Mouse (Mus musculus) CH12.LX (cell line): Measurements from ENCODE around the gene Nup160. TPM values are rescaled to one million over a fixed set of nuclear protein-coding genes. Genes with fewer than 3 reads are reported as not detected.
A peak's percentile ranks its signal among the peaks of the same experiment; 100 is the strongest.

Experiments used
- DNase-seq: peaks from one replicate; pipeline ENCODE4 v3.0.0-alpha.2; 2013; ENCODE audit errors: extremely low read depth
- H3K27ac ChIP-seq: 2 replicates; pipeline ENCODE4 v1.5.1; 2012; ENCODE audit warnings: low read depth, mild to moderate bottlenecking, control low read depth, moderate library complexity; ENCODE audit not compliant: insufficient read depth
- H3K27me3 ChIP-seq: replicated peaks from 2 replicates; pipeline ENCODE3; 2012; ENCODE audit warnings: inconsistent platforms
- H3K36me3 ChIP-seq, 2 experiments: replicated peaks in 1 of 2; 2 replicates each; pipeline versions ENCODE3 to v1.6.1; 2012; ENCODE audit warnings: inconsistent platforms in 1 of 2, low read length in 1 of 2, mild to moderate bottlenecking in 1 of 2, mixed read lengths in 1 of 2, moderate library complexity in 1 of 2; ENCODE audit not compliant: control insufficient read depth in 1 of 2, insufficient read depth in 1 of 2
- H3K4me1 ChIP-seq, 2 experiments: 2 replicates each; pipeline ENCODE4 v1.6.1; 2012; ENCODE audit warnings: inconsistent platforms in 1 of 2, moderate library complexity in 1 of 2; ENCODE audit not compliant: insufficient read depth in 2 of 2, control insufficient read depth in 1 of 2
- H3K4me2 ChIP-seq: 2 replicates; pipeline ENCODE4 v1.6.1; 2012; ENCODE audit warnings: low read depth, mild to moderate bottlenecking, control low read depth; ENCODE audit not compliant: poor library complexity, insufficient read depth, severe bottlenecking
- H3K4me3 ChIP-seq, 3 experiments: fragments of 150-350 bp in 1 of 3; sonication (generic) in 1 of 3; replicated peaks in 1 of 3; 2 replicates each; pipeline versions ENCODE3 to v1.5.1; 2011 to 2012; ENCODE audit warnings: low read depth in 2 of 3, low read length in 2 of 3, mild to moderate bottlenecking in 2 of 3, moderate library complexity in 2 of 3, control low read depth in 1 of 3, improper control_type of control experiment in 1 of 3, inconsistent platforms in 1 of 3, mixed read lengths in 1 of 3; ENCODE audit not compliant: poor library complexity in 1 of 3
- H3K79me2 ChIP-seq: replicated peaks from 2 replicates; pipeline ENCODE4 v1.6.1; 2012; ENCODE audit warnings: mild to moderate bottlenecking, moderate library complexity; ENCODE audit not compliant: control insufficient read depth, poor library complexity, insufficient read depth, severe bottlenecking; ENCODE audit errors: extremely low read depth
- H3K9ac ChIP-seq: 2 replicates; pipeline ENCODE4 v1.6.1; 2012; ENCODE audit warnings: low read depth, mild to moderate bottlenecking, control low read depth, moderate library complexity; ENCODE audit not compliant: insufficient read depth
- H3K9me3 ChIP-seq: replicated peaks from 2 replicates; pipeline ENCODE3; 2012; ENCODE audit warnings: low read length, inconsistent platforms, mixed read lengths
- BHLHE40 ChIP-seq: IDR thresholded peaks from 2 replicates; pipeline ENCODE4 v1.6.1; 2011; ENCODE audit warnings: mild to moderate bottlenecking, low read depth, low read length, improper control_type of control experiment
- CHD2 ChIP-seq: IDR thresholded peaks from 2 replicates; pipeline ENCODE4 v1.6.1; 2011; ENCODE audit warnings: low read length, improper control_type of control experiment
- EP300 ChIP-seq: IDR thresholded peaks from 2 replicates; pipeline ENCODE4 v1.6.1; 2011; ENCODE audit warnings: low read length, improper control_type of control experiment
- IRF4 ChIP-seq: IDR thresholded peaks from 2 replicates; pipeline ENCODE4 v1.6.1; 2014; ENCODE audit warnings: low read depth, mild to moderate bottlenecking, inconsistent platforms, low read length, improper control_type of control experiment
- JUN ChIP-seq: IDR thresholded peaks from 2 replicates; pipeline ENCODE4 v1.6.1; 2011; ENCODE audit warnings: low read depth, mild to moderate bottlenecking, low read length, improper control_type of control experiment, moderate library complexity; ENCODE audit not compliant: insufficient read depth
- JUND ChIP-seq: conservative IDR thresholded peaks from 2 replicates; pipeline ENCODE4 v1.6.1; 2011; ENCODE audit warnings: low read depth, low read length, improper control_type of control experiment
- MAFK ChIP-seq: IDR thresholded peaks from 2 replicates; pipeline ENCODE4 v1.6.1; 2011; ENCODE audit warnings: low read length, improper control_type of control experiment; ENCODE audit not compliant: insufficient replicate concordance
- MAX ChIP-seq: IDR thresholded peaks from 2 replicates; pipeline ENCODE4 v1.6.1; 2011; ENCODE audit warnings: low read length, improper control_type of control experiment
- MAZ ChIP-seq: IDR thresholded peaks from 2 replicates; pipeline ENCODE4 v1.6.1; 2012; ENCODE audit warnings: low read depth, mild to moderate bottlenecking, inconsistent platforms, low read length, improper control_type of control experiment, moderate library complexity
- MEF2A ChIP-seq: IDR thresholded peaks from 2 replicates; pipeline ENCODE4 v1.6.1; 2014; ENCODE audit warnings: low read depth, mild to moderate bottlenecking, inconsistent platforms, low read length, improper control_type of control experiment, borderline replicate concordance
- MYC ChIP-seq: IDR thresholded peaks from 2 replicates; pipeline ENCODE4 v1.6.1; 2011; ENCODE audit warnings: low read depth, mild to moderate bottlenecking, improper control_type of control experiment, low read length
- NRF1 ChIP-seq: IDR thresholded peaks from 2 replicates; pipeline ENCODE4 v1.6.1; 2014; ENCODE audit warnings: low read depth, mild to moderate bottlenecking, inconsistent platforms, low read length, improper control_type of control experiment, moderate library complexity
- PAX5 ChIP-seq: IDR thresholded peaks from 2 replicates; pipeline ENCODE4 v1.6.1; 2012; ENCODE audit warnings: low read length, inconsistent platforms, mixed read lengths
- POLR2AphosphoS2 ChIP-seq: IDR thresholded peaks from 2 replicates; pipeline ENCODE4 v1.6.1; 2011; ENCODE audit warnings: low read depth, low read length, improper control_type of control experiment
- RCOR1 ChIP-seq: conservative IDR thresholded peaks from 2 replicates; pipeline ENCODE4 v1.6.1; 2012; ENCODE audit warnings: low read depth, mild to moderate bottlenecking, inconsistent platforms, low read length, improper control_type of control experiment
- SMC3 ChIP-seq: IDR thresholded peaks from 2 replicates; pipeline ENCODE4 v1.6.1; 2011; ENCODE audit warnings: low read depth, low read length, improper control_type of control experiment
- TCF12 ChIP-seq: IDR thresholded peaks from 2 replicates; pipeline ENCODE4 v1.6.1; 2014; ENCODE audit warnings: low read depth, mild to moderate bottlenecking, inconsistent platforms, low read length, improper control_type of control experiment
- UBTF ChIP-seq: IDR thresholded peaks from 2 replicates; pipeline ENCODE4 v1.6.1; 2012; ENCODE audit warnings: low read depth, mild to moderate bottlenecking, inconsistent platforms, low read length, improper control_type of control experiment, moderate library complexity
- ZKSCAN1 ChIP-seq: IDR thresholded peaks from 2 replicates; pipeline ENCODE4 v1.6.1; 2012; ENCODE audit warnings: low read depth, inconsistent platforms, low read length, improper control_type of control experiment, borderline replicate concordance
- ZMIZ1 ChIP-seq: IDR thresholded peaks from 2 replicates; pipeline ENCODE4 v1.6.1; 2012; ENCODE audit warnings: low read depth, mild to moderate bottlenecking, inconsistent platforms, low read length, improper control_type of control experiment
- ZNF384 ChIP-seq: IDR thresholded peaks from 2 replicates; pipeline ENCODE4 v1.6.1; 2012; ENCODE audit warnings: low read depth, low read length, improper control_type of control experiment, inconsistent platforms
- dilution Hi-C: fragments of 300-500 bp; cut with MboI; formaldehyde crosslinking; loops from 2 replicates; pipeline ENCODE4 v1.14.3; 2020; ENCODE audit warnings: low sequenced_read_pairs; ENCODE audit not compliant: extremely low pct_unique_long_range_greater_than_20kb, extremely low pct_ligation_motif_present
- in situ Hi-C: fragments of 300-500 bp; cut with MboI; formaldehyde crosslinking; loops from 3 replicates; pipeline ENCODE4 v1.14.3; 2019; ENCODE audit warnings: low sequenced_read_pairs, low pct_ligation_motif_present, low pct_unique_long_range_greater_than_20kb, mixed read lengths
- polyA plus RNA-seq: library from polyadenylated mRNA; unstranded; fragments of >175 nt; gene quantifications from 2 replicates; pipeline ENCODE4 v1.2.1, GENCODE M21; 2012; ENCODE audit warnings: low read depth; ENCODE audit not compliant: insufficient read length
- total RNA-seq, 2 experiments: library from RNA; depleted of rRNA; stranded (reverse); fragments of 300-350 nt in 1 of 2; fragments of >200 nt in 1 of 2; gene quantifications; 2 replicates each; pipeline ENCODE4 v1.2.3; 2012 to 2014

The Nup160 gene
- total and polyA plus RNA-seq, 3 experiments = 32.7 to 71.8 (median 59.1) TPM

DNA sequence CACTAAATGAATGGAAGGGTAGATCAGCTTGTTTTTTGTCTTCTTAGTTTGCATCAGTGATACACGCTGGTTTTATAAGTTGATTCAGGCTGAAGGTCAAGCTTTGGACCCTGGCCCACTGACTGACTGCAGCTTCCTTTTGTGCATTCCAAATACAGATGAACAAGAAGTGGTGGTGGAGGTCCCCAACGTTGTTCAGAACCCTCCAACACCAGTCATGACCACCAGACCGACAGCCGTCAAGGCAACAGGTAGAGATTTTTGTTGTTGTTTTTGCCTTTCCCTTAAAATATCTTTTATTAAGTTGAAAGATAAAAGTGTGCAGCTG lies 69.5 kb downstream of the Nup160 start (continued):
- no peak for TF ChIP-seq EP300
- TF ChIP-seq, all 38 proteins: peak for 0

DNA sequence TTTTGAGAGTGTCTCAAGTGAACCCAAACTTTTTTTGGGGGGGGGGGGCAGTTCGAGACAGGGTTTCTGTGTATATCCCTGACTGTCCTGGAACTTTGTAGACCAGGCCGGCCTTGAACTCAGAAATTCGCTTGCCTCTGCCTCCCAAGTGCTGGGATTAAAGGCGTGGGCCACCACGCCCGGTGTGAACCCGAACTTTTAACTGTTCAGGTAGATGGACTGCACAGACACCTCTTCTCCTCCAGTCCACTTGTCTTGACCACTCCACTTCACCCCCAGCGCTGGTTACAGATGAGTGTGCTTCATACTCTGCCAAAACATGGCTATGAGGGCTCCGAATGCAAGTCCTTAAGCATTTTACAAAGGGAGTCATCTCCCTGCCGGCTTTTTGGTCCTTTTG lies 70.1 kb downstream of the Nup160 start:
- Histone ChIP-seq H3K27ac (no peak overlapping the region), H3K4me1 (peaks cover 10 to 30% of the 10 kb centered on the region in 2 experiments), H3K9ac (peak overlapping the region; percentile 74; the same call in 1 of the 2 replicates), H3K4me3 (peak overlapping the region; percentile 69 to 92 (median 74)), H3K9me3 (no peaks in the 10 kb centered on the region), H3K4me2 (peak overlapping the region; percentile 84), H3K36me3 (peaks cover 23 to 36% of the 10 kb centered on the region in 2 experiments), H3K79me2 (peaks cover 59% of the 10 kb centered on the region), H3K27me3 (no peaks in the 10 kb centered on the region)
- DNase-seq = no peak
- in situ Hi-C loops = no loop called here
- dilution Hi-C loops = no loop called here
- TF ChIP-seq ZNF384 = no peak
- no peak for TF ChIP-seq PAX5
- no peak for TF ChIP-seq MEF2A
- no peak for TF ChIP-seq MAFK
- TF ChIP-seq JUND = no peak
- no peak for TF ChIP-seq TCF12

DNA sequence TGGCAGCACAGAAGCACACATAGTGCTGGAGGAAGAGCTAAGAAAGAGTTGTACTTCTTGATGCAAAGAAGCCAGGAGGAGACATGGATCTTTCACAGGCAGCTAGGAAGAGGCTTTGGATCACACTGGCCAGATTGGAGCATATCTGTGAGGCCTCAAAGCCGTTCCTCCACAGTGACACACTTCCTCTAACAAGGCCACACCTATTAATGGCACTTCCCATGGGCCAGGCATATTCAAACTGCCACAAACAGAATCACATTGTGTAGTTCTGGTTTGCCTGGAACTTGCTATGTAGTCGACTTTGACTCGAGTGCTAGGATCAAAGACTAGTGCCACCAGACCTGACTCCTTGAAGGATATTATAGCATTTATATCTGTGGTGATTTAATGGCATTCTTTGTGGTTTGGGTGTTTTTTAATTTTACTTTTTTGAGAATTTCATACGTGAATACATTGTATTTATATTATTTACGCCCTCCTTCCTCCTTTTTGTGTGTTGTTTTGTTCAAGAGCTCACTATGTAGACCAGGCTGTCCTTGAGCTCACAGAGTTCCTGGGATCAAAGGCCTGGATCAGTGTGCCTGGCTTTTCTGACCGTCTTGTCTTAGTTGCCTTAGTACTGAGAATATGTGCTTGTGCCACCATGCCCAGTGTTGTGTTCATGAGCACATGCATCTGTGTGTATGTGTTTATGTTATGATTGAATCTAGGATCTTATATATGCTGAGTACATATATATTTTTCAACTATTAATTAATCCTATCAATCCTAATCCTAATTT lies 72.9 kb downstream of the Nup160 start:
- H3K4me2 ChIP-seq = 0 out of 2 replicates have a peak overlapping the region, but pooled peaks have one; percentile 8
- no peak overlapping the region for H3K9ac ChIP-seq
- H3K4me1 ChIP-seq = peaks cover 10 to 33% of the 10 kb centered on the region in 2 experiments
- no peak for TF ChIP-seq SMC3
- TF ChIP-seq MAZ = no peak
- no peak for TF ChIP-seq TCF12
- TF ChIP-seq CHD2 = no peak
- no peak for TF ChIP-seq BHLHE40
- no peak for TF ChIP-seq MYC
- no peak for TF ChIP-seq ZMIZ1
- TF ChIP-seq JUN = no peak
- TF ChIP-seq MEF2A = no peak
- TF ChIP-seq EP300 = no peak
- TF ChIP-seq PAX5 = no peak
- TF ChIP-seq ZKSCAN1 = no peak
- no peak for TF ChIP-seq IRF4
- TF ChIP-seq MAX = no peak
- no peak for TF ChIP-seq NRF1
- no peak for TF ChIP-seq UBTF
- TF ChIP-seq POLR2AphosphoS2 = no peak
- no peak for TF ChIP-seq RCOR1
- peaks cover 44 to 62% of the 10 kb centered on the region in 2 experiments for H3K36me3 ChIP-seq
- H3K9me3 ChIP-seq = no peaks in the 10 kb centered on the region
- H3K79me2 ChIP-seq = peaks cover 77% of the 10 kb centered on the region
- in situ Hi-C loops = no loop called here
- H3K27me3 ChIP-seq = no peaks in the 10 kb centered on the region
- peak; percentile 32 for DNase-seq
- H3K4me3 ChIP-seq = no peak overlapping the region
- dilution Hi-C loops = no loop called here
- no peak overlapping the region for H3K27ac ChIP-seq
